Mouse (Mus musculus): Measurements from ENCODE around the gene St3gal5. TPM values are rescaled to one million over a fixed set of nuclear protein-coding genes. Genes with fewer than 3 reads are reported as not detected.

The St3gal5 gene
- polyA plus RNA-seq, 2 experiments from 2014 or later, result 0.66 to 1.1 TPM

Other genes with a start within 250 kb of the St3gal5 start
- 10 to 100 TPM; 92.3 to 95.6 TPM for gene Ptcd3, start 188.8 kb upstream of the St3gal5 start, polyA plus RNA-seq (2017; shearing (Covaris generic))
- gene Polr1a, start 188.5 kb upstream of the St3gal5 start, polyA plus RNA-seq (2017; shearing (Covaris generic)), result 10 to 100 TPM; 22.7 to 37.1 TPM
- gene Atoh8, start 138.0 kb downstream of the St3gal5 start, polyA plus RNA-seq (2017; shearing (Covaris generic)), result not detected
- not detected for gene Sftpb, start 207.0 kb downstream of the St3gal5 start, polyA plus RNA-seq (2017; shearing (Covaris generic))
- 10 to 100 TPM; 19.2 to 19.7 TPM for gene Usp39, start 247.6 kb downstream of the St3gal5 start, polyA plus RNA-seq (2017; shearing (Covaris generic))
- 10 to 100 TPM; 17.7 to 18.4 TPM for gene 0610030E20Rik, start 249.7 kb downstream of the St3gal5 start, polyA plus RNA-seq (2017; shearing (Covaris generic))

Measured in CD4-positive, CD25-positive, alpha-beta regulatory T cell, adult 4 months (primary cell).